ENCODE assay signal across 28 mouse cellular contexts in the genomic region with DNA sequence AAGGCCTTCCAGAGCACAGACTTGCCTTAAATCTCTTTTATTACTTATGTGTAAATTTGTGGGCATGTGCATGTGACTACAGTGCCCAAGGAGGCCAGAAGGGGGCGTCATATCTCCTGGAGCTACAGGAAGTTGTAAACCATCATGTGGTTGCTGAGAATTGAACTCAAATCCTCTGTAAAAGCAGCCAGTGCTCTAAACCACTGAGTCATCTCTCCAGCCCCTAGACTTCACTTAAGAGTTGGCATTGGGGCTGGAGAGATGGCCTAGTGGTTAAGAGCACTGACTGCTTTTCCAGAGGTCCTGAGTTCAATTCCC. TPM values are rescaled to one million over a fixed set of nuclear protein-coding genes. Genes with fewer than 3 reads are reported as not detected.
DNase-seq lines count a peak whose midpoint lies in the region; ATAC-seq and TF ChIP-seq lines count a peak whose summit lies in the region.
"Had no signal": no experiment of that assay in that cellular context is flagged by ENCODE, and none has a peak within 500 bp of the region (broad histone marks: within the 10 kb centered on the region; RNA-seq: fewer than 3 reads in every experiment).

No protein-coding gene starts in this region.

- WGBS in cerebellum, adult 2 months = 19% methylated on average over 1 of the region's 1 CpGs
- WGBS in heart, adult 2 months = 41% methylated on average over 1 of the region's 1 CpGs
- 37% methylated on average over 1 of the region's 1 CpGs for WGBS in lung, postnatal 0 days
- WGBS in kidney, embryonic 15.5 days = 61% methylated on average over 1 of the region's 1 CpGs

- no peaks in the 10 kb centered on the region for H3K36me3 ChIP-seq in heart, adult 2 months (ENCODE audit: control insufficient read depth, insufficient read depth, low read length)
- no peaks in the 10 kb centered on the region; the same call in 1 of the 2 replicates for H3K36me3 ChIP-seq in lung, postnatal 0 days (ENCODE audit: insufficient read depth, low read length)
- no peaks in the 10 kb centered on the region for H3K36me3 ChIP-seq in kidney, embryonic 15.5 days
- H3K36me3 ChIP-seq: embryonic facial prominence, embryonic 10.5 days; forebrain, embryonic 12.5 days; forebrain, embryonic 15.5 days; heart, embryonic 10.5 days; heart, embryonic 13.5 days; hindbrain, embryonic 10.5 days had no signal

- TF ChIP-seq CTCF in cerebellum, adult 2 months (IDR thresholded peaks at IDR 0.05; ENCODE audit: borderline replicate concordance, insufficient read depth, low read depth, low read length) = peak; percentile 37; the same call in 1 of the 2 replicates
- peak; percentile 7; the same call in 1 of the 2 replicates for TF ChIP-seq CTCF in heart, adult 2 months (IDR thresholded peaks at IDR 0.05)
- TF ChIP-seq CTCF in lung, postnatal 0 days (IDR thresholded peaks at IDR 0.05) = peak; percentile 29; the same call in 1 of the 2 replicates

- DNase-seq in cerebellum, adult 2 months = no peak
- DNase-seq in cerebellum, adult 11 months = no peak
- DNase-seq in heart, adult 2 months = no peak
- no peak for DNase-seq in heart, postnatal 36 days
- no peak for DNase-seq in lung, postnatal 0 days (ENCODE audit: low spot score)
- DNase-seq in lung, postnatal 36 days = no peak
- DNase-seq in adrenal gland, postnatal 14 days = no peak
- DNase-seq: adrenal gland, adult 8-10 months; adrenal gland, postnatal 36 days; B cell, adult 2 months; embryo, embryonic 11 days; gastrocnemius, postnatal 14 days; heart, postnatal 14 days; kidney, adult 11 months had no signal

- TF ChIP-seq EP300 in heart, adult 2 months (IDR thresholded peaks at IDR 0.05; ENCODE audit: insufficient read depth, low read depth, low read length) = no peak
- no peak for TF ChIP-seq EP300 in lung, postnatal 0 days (IDR thresholded peaks at IDR 0.05)

- ATAC-seq in lung, postnatal 0 days = no peak
- no peak for ATAC-seq in kidney, embryonic 15.5 days (replicated peaks; ENCODE audit: low FRiP score)
- ATAC-seq: activated CD4-positive, CD25-positive, alpha-beta regulatory T cell, adult 4 months; forebrain, embryonic 15.5 days; hindbrain, postnatal 0 days; inflammation-experienced regulatory T-cells, adult 6 months had no signal

- H3K4me1 ChIP-seq in cerebellum, adult 2 months (ENCODE audit: control insufficient read depth, insufficient read depth, low read length) = peaks cover 34% of the 10 kb centered on the region
- H3K4me1 ChIP-seq in heart, adult 2 months (ENCODE audit: control insufficient read depth, insufficient read depth, low read length) = no peaks in the 10 kb centered on the region
- no peaks in the 10 kb centered on the region for H3K4me1 ChIP-seq in lung, postnatal 0 days (ENCODE audit: insufficient read depth, low read depth, low read length)
- no peaks in the 10 kb centered on the region; the same call in 1 of the 2 replicates for H3K4me1 ChIP-seq in kidney, embryonic 15.5 days
- H3K4me1 ChIP-seq: embryonic facial prominence, embryonic 13.5 days; forebrain, embryonic 15.5 days; heart, embryonic 10.5 days; heart, embryonic 13.5 days had no signal

- no peaks in the 10 kb centered on the region for H3K27me3 ChIP-seq in cerebellum, adult 2 months (ENCODE audit: control insufficient read depth, insufficient read depth, low read length)
- no peaks in the 10 kb centered on the region for H3K27me3 ChIP-seq in heart, adult 2 months (ENCODE audit: control insufficient read depth, insufficient read depth, low read length)
- no peaks in the 10 kb centered on the region for H3K27me3 ChIP-seq in lung, postnatal 0 days (replicated peaks; ENCODE audit: insufficient read depth, low read length)
- H3K27me3 ChIP-seq in kidney, embryonic 15.5 days = no peaks in the 10 kb centered on the region
- H3K27me3 ChIP-seq: embryonic facial prominence, embryonic 13.5 days; forebrain, embryonic 15.5 days had no signal

- peak overlapping the region; percentile 85 for H3K27ac ChIP-seq in cerebellum, adult 2 months (ENCODE audit: insufficient read depth, low read length)
- no peak overlapping the region for H3K27ac ChIP-seq in heart, adult 2 months
- H3K27ac ChIP-seq in lung, postnatal 0 days (ENCODE audit: low read length) = no peak overlapping the region
- H3K27ac ChIP-seq in kidney, embryonic 15.5 days = no peak overlapping the region
- H3K27ac ChIP-seq: embryonic facial prominence, embryonic 10.5 days; embryonic facial prominence, embryonic 13.5 days; forebrain, embryonic 12.5 days; forebrain, embryonic 15.5 days; heart, embryonic 10.5 days; heart, embryonic 13.5 days; hindbrain, embryonic 10.5 days; hindbrain, embryonic 14.5 days; hindbrain, postnatal 0 days had no signal

- intact Hi-C loops in heart, adult 2 months (cut with DNase I) = no loop called here
- intact Hi-C loops in heart, postnatal 36 days (cut with DNase I) = no loop called here

- H3K9ac ChIP-seq in heart, adult 2 months (ENCODE audit: low read depth, low read length) = no peak overlapping the region
- H3K9ac ChIP-seq in lung, postnatal 0 days (replicated peaks; ENCODE audit: low read depth) = no peak overlapping the region
- no peak overlapping the region for H3K9ac ChIP-seq in kidney, embryonic 15.5 days
- H3K9ac ChIP-seq: embryonic facial prominence, embryonic 13.5 days; forebrain, embryonic 12.5 days; forebrain, embryonic 15.5 days; heart, embryonic 13.5 days; hindbrain, embryonic 14.5 days had no signal

- TF ChIP-seq POLR2A in cerebellum, adult 2 months (IDR thresholded peaks at IDR 0.05; ENCODE audit: borderline replicate concordance, insufficient read depth, low read length) = no peak
- TF ChIP-seq POLR2A in heart, adult 2 months (IDR thresholded peaks at IDR 0.05; ENCODE audit: insufficient read depth, low read depth, low read length) = no peak

- H3K79me2 ChIP-seq in heart, adult 2 months (replicated peaks; ENCODE audit: control insufficient read depth, insufficient read depth, low read length) = no peaks in the 10 kb centered on the region

- H3K4me2 ChIP-seq in lung, postnatal 0 days (replicated peaks; ENCODE audit: low read depth, low read length) = no peak overlapping the region
- H3K4me2 ChIP-seq in kidney, embryonic 15.5 days = no peak overlapping the region
- H3K4me2 ChIP-seq: embryonic facial prominence, embryonic 13.5 days; forebrain, embryonic 12.5 days; forebrain, embryonic 15.5 days; heart, embryonic 13.5 days; hindbrain, embryonic 14.5 days had no signal

- H3K4me3 ChIP-seq in cerebellum, adult 2 months (replicated peaks; ENCODE audit: insufficient read depth, low read depth, low read length) = no peak overlapping the region
- H3K4me3 ChIP-seq in heart, adult 2 months = no peak overlapping the region
- no peak overlapping the region for H3K4me3 ChIP-seq in lung, postnatal 0 days (ENCODE audit: low read depth, low read length)
- no peak overlapping the region for H3K4me3 ChIP-seq in kidney, embryonic 15.5 days (replicated peaks)
- H3K4me3 ChIP-seq: embryonic facial prominence, embryonic 10.5 days; embryonic facial prominence, embryonic 13.5 days; erythroblast, embryonic 14.5 days; forebrain, embryonic 12.5 days; forebrain, embryonic 15.5 days; heart, embryonic 10.5 days; heart, embryonic 13.5 days; hindbrain, embryonic 10.5 days had no signal

- no peaks in the 10 kb centered on the region for H3K9me3 ChIP-seq in lung, postnatal 0 days (ENCODE audit: low read length)
- no peaks in the 10 kb centered on the region; the same call in 1 of the 2 replicates for H3K9me3 ChIP-seq in kidney, embryonic 15.5 days (replicated peaks)
- H3K9me3 ChIP-seq: embryonic facial prominence, embryonic 10.5 days; embryonic facial prominence, embryonic 13.5 days; forebrain, embryonic 12.5 days; forebrain, embryonic 15.5 days; heart, embryonic 10.5 days; heart, embryonic 13.5 days; hindbrain, embryonic 10.5 days had no signal

RNA-seq across cellular contexts. Expression of a gene that starts 35.6 kb away (rescaled TPM):
- polyA plus RNA-seq in cerebellum, adult 2 months (2012; rRNA removed) = 368 and 423 TPM in 2 replicates
- total RNA-seq in heart, adult 2 months (2021) = 1 to 10 TPM; 2.2 to 2.9 TPM
- polyA plus RNA-seq in heart, adult 2 months (2012; rRNA removed) = 1.3 and 3.0 TPM in 2 replicates
- 1 to 10 TPM; 2.0 to 2.3 TPM for total RNA-seq in heart, postnatal 36 days (2021)
- 3.8 TPM in 2 replicates for polyA plus RNA-seq in lung, postnatal 0 days (2015; fragmentation: Nextera tagmentation; extraction: Ambion mirVana)
- total RNA-seq in adrenal gland, postnatal 14 days (2021) = 5.5 and 6.8 TPM in 2 replicates
- polyA plus RNA-seq in kidney, embryonic 15.5 days (2015; fragmentation: Nextera tagmentation; extraction: Ambion mirVana) = 0.17 and 0.30 TPM in 2 replicates
- total RNA-seq: MEL had no signal
- polyA plus RNA-seq: activated CD4-positive, CD25-positive, alpha-beta regulatory T cell, adult 4 months; inflammation-experienced regulatory T-cells, adult 6 months had no signal

RNA-seq across cellular contexts. Expression of a gene that starts 44.6 kb away (rescaled TPM):
- 54.9 and 56.2 TPM in 2 replicates for polyA plus RNA-seq in cerebellum, adult 2 months (2012; rRNA removed)
- total RNA-seq in heart, adult 2 months (2021) = 10 to 100 TPM; 79.4 to 96.6 TPM
- polyA plus RNA-seq in heart, adult 2 months (2012; rRNA removed) = 23.1 and 24.8 TPM in 2 replicates
- 100 to 1,000 TPM in 1 of 2 experiments, 10 to 100 TPM in 1; 81.8 to 110 TPM for total RNA-seq in heart, postnatal 36 days (2021)
- 202 and 215 TPM in 2 replicates for polyA plus RNA-seq in lung, postnatal 0 days (2015; fragmentation: Nextera tagmentation; extraction: Ambion mirVana)
- total RNA-seq in adrenal gland, postnatal 14 days (2021) = 3.9 and 5.1 TPM in 2 replicates
- polyA plus RNA-seq in kidney, embryonic 15.5 days (2015; fragmentation: Nextera tagmentation; extraction: Ambion mirVana) = 1.6 and 2.7 TPM in 2 replicates
- polyA plus RNA-seq: inflammation-experienced regulatory T-cells, adult 6 months had no signal

RNA-seq across cellular contexts. Expression of a gene that starts 53.8 kb away (rescaled TPM):
- polyA plus RNA-seq in cerebellum, adult 2 months (2012; rRNA removed) = 0.26 and 0.43 TPM in 2 replicates
- 1 to 10 TPM in 1 of 2 experiments, under 1 TPM in 1; 0.76 to 1.3 TPM for total RNA-seq in heart, adult 2 months (2021)
- polyA plus RNA-seq in heart, adult 2 months (2012; rRNA removed) = 1.8 and 4.7 TPM in 2 replicates
- total RNA-seq in heart, postnatal 36 days (2021) = under 1 TPM; 0.43 to 0.78 TPM
- 824 and 832 TPM in 2 replicates for polyA plus RNA-seq in lung, postnatal 0 days (2015; fragmentation: Nextera tagmentation; extraction: Ambion mirVana)
- total RNA-seq in adrenal gland, postnatal 14 days (2021) = 2.0 and 10.4 TPM in 2 replicates
- 30.3 and 33.2 TPM in 2 replicates for polyA plus RNA-seq in kidney, embryonic 15.5 days (2015; fragmentation: Nextera tagmentation; extraction: Ambion mirVana)
- total RNA-seq: gastrocnemius, postnatal 14 days; hindbrain, postnatal 0 days; MEL had no signal

Comparison
In these comparisons a context has a peak if more than half of its experiments do, and no peak if none do; other contexts are left out.
1. RNA of a gene that starts 35.6 kb away (polyA plus RNA-seq): 368 to 423 TPM in cerebellum, adult 2 months; 3.8 TPM in lung, postnatal 0 days, 1.3 to 3.0 TPM in heart, adult 2 months and 0.17 to 0.30 TPM in kidney, embryonic 15.5 days; every median in the first group is over 10 times any median in the second.
2. RNA of a gene that starts 53.8 kb away (polyA plus RNA-seq): 824 to 832 TPM in lung, postnatal 0 days; 30.3 to 33.2 TPM in kidney, embryonic 15.5 days, 1.8 to 4.7 TPM in heart, adult 2 months and 0.26 to 0.43 TPM in cerebellum, adult 2 months; every median in the first group is over 10 times any median in the second.
3. Peak in every context shown above with its lines, with median percentiles within 50 percentile points of each other: CTCF ChIP-seq.